Mouse (Mus musculus) embryonic facial prominence, embryonic 11.5 days (tissue): ENCODE measurements at regions not wholly inside any gene's neighbourhood (a gene's known extent, or its start where the extent isn't known, plus 50 kb on each side); places are given as distances from the start of the nearest gene placed in this dataset.

ENCODE experiments used
- ATAC-seq: fragments of 200-750 bp; cut with Nextera tagmentation; replicated peaks from 2 replicates; pipeline ENCODE4 v1.8.0; 2017; ENCODE audit warnings: low read depth; ENCODE audit not compliant: insufficient number of reproducible peaks, low FRiP score, low TSS enrichment
- DNase-seq: peaks from one replicate; pipeline ENCODE4 v3.0.0-alpha.2; 2015; ENCODE audit warnings: low spot score
- H3K27ac ChIP-seq: fragments of 300-500 bp; sonication (generic); replicated peaks from 2 replicates; pipeline ENCODE4 v1.5.1; 2014; ENCODE audit warnings: mild to moderate bottlenecking, low read depth, low read length, control low read depth
- H3K27me3 ChIP-seq: fragments of 300-500 bp; sonication (generic); 2 replicates; pipeline ENCODE4 v1.6.1; 2014; ENCODE audit warnings: mild to moderate bottlenecking, low read length, moderate library complexity, mixed read lengths; ENCODE audit not compliant: control insufficient read depth, insufficient read depth
- H3K36me3 ChIP-seq: fragments of 300-500 bp; sonication (generic); replicated peaks from 2 replicates; pipeline ENCODE4 v1.6.1; 2014; ENCODE audit warnings: low read depth, mild to moderate bottlenecking, low read length, moderate library complexity, mixed read lengths; ENCODE audit not compliant: control insufficient read depth, insufficient read depth
- H3K4me1 ChIP-seq: fragments of 300-500 bp; sonication (generic); 2 replicates; pipeline ENCODE4 v1.6.1; 2014; ENCODE audit warnings: low read length, mixed read lengths; ENCODE audit not compliant: control insufficient read depth, insufficient read depth
- H3K4me2 ChIP-seq: fragments of 300-500 bp; sonication (generic); 2 replicates; pipeline ENCODE4 v1.6.1; 2014; ENCODE audit warnings: low read depth, mild to moderate bottlenecking, control low read depth, low read length, moderate library complexity
- H3K4me3 ChIP-seq: fragments of 300-500 bp; sonication (generic); 2 replicates; pipeline ENCODE4 v1.5.1; 2014; ENCODE audit warnings: low read depth, low read length, control low read depth
- H3K9ac ChIP-seq: fragments of 300-500 bp; sonication (generic); replicated peaks from 2 replicates; pipeline ENCODE4 v1.6.1; 2014; ENCODE audit warnings: mild to moderate bottlenecking, control low read depth, low read length
- H3K9me3 ChIP-seq: fragments of 300-500 bp; sonication (generic); replicated peaks from 2 replicates; pipeline ENCODE4 v1.6.1; 2016; ENCODE audit warnings: mild to moderate bottlenecking, low read length, inconsistent platforms, mixed read lengths; ENCODE audit not compliant: control insufficient read depth
- WGBS: fragments of 180-500 bp; shearing (Covaris S2); extraction: QIAGEN DNeasy Blood & Tissue Kit; methylation state at CpG from one replicate; pipeline ENCODE4 v1.1.7; 2014; 5-methylcytosine and 5-hydroxymethylcytosine counted together

GRCm38 (mm10) chr7:70780742-70781332 is 414.3 kb upstream of the Nr2f2 start:
- 61% methylated on average over 2 of the region's 2 CpGs for WGBS
- Histone ChIP-seq H3K36me3 (no peaks in the 10 kb centered on the region), H3K27me3 (no peaks in the 10 kb centered on the region), H3K4me1 (no peaks in the 10 kb centered on the region), H3K4me2 (no peak overlapping the region), H3K27ac (no peak overlapping the region), H3K9ac (no peak overlapping the region), H3K9me3 (no peaks in the 10 kb centered on the region), H3K4me3 (no peak overlapping the region)
- DNase-seq (no peak), ATAC-seq (no peak)

- Histone ChIP-seq H3K36me3 (no peaks in the 10 kb centered on the region), H3K9ac (no peak overlapping the region), H3K4me3 (no peak overlapping the region), H3K9me3 (no peaks in the 10 kb centered on the region), H3K4me2 (no peak overlapping the region), H3K4me1 (no peaks in the 10 kb centered on the region), H3K27ac (no peak overlapping the region), H3K27me3 (no peaks in the 10 kb centered on the region)
- ATAC-seq (no peak), DNase-seq (no peak)
- 41% methylated on average over 4 of the region's 4 CpGs for WGBS
Measured at GRCm38 (mm10) chr7:70777763-70778162, 411.2 kb upstream of the Nr2f2 start.

GRCm38 (mm10) chr7:70769655-70770054 is 403.1 kb upstream of the Nr2f2 start:
- WGBS = 75% methylated on average over 6 of the region's 6 CpGs
- no peaks in the 10 kb centered on the region for H3K4me1 ChIP-seq
- no peaks in the 10 kb centered on the region for H3K27me3 ChIP-seq
- DNase-seq (no peak), ATAC-seq (no peak)
- no peak overlapping the region for H3K4me3 ChIP-seq
- H3K9ac ChIP-seq = no peak overlapping the region
- no peaks in the 10 kb centered on the region for H3K36me3 ChIP-seq
- no peaks in the 10 kb centered on the region for H3K9me3 ChIP-seq
- no peak overlapping the region for H3K27ac ChIP-seq
- H3K4me2 ChIP-seq = no peak overlapping the region

GRCm38 (mm10) chr7:70767697-70768096 is 401.2 kb upstream of the Nr2f2 start:
- Histone ChIP-seq H3K9me3 (no peaks in the 10 kb centered on the region), H3K4me3 (no peak overlapping the region), H3K4me2 (no peak overlapping the region), H3K4me1 (no peaks in the 10 kb centered on the region), H3K27ac (no peak overlapping the region), H3K27me3 (no peaks in the 10 kb centered on the region), H3K9ac (no peak overlapping the region), H3K36me3 (no peaks in the 10 kb centered on the region)
- 61% methylated on average over 5 of the region's 5 CpGs for WGBS
- no peak for ATAC-seq
- no peak for DNase-seq

GRCm38 (mm10) chr7:70756676-70757075 is 390.1 kb upstream of the Nr2f2 start:
- Histone ChIP-seq H3K27ac (no peak overlapping the region), H3K36me3 (no peaks in the 10 kb centered on the region), H3K27me3 (no peaks in the 10 kb centered on the region), H3K4me1 (no peaks in the 10 kb centered on the region), H3K4me2 (no peak overlapping the region), H3K4me3 (no peak overlapping the region), H3K9me3 (no peaks in the 10 kb centered on the region), H3K9ac (no peak overlapping the region)
- DNase-seq = no peak
- ATAC-seq = no peak
- 99% methylated on average over 3 of the region's 3 CpGs for WGBS

- Histone ChIP-seq H3K9me3 (no peaks in the 10 kb centered on the region), H3K9ac (no peak overlapping the region), H3K27me3 (no peaks in the 10 kb centered on the region), H3K4me1 (no peaks in the 10 kb centered on the region), H3K4me3 (no peak overlapping the region), H3K4me2 (no peak overlapping the region), H3K27ac (no peak overlapping the region), H3K36me3 (no peaks in the 10 kb centered on the region)
- ATAC-seq (no peak), DNase-seq (no peak)
- WGBS = 79% methylated on average over 1 of the region's 1 CpGs
Measured at GRCm38 (mm10) chr7:70754826-70755225, 388.3 kb upstream of the Nr2f2 start.

- H3K9me3 ChIP-seq = no peaks in the 10 kb centered on the region
- H3K4me1 ChIP-seq = no peaks in the 10 kb centered on the region
- no peak overlapping the region for H3K4me2 ChIP-seq
- no peak for DNase-seq
- no peak overlapping the region for H3K27ac ChIP-seq
- ATAC-seq = no peak
- H3K27me3 ChIP-seq = no peaks in the 10 kb centered on the region
- 66% methylated on average over 12 of the region's 12 CpGs for whole genome bisulfite sequencing
- no peaks in the 10 kb centered on the region for H3K36me3 ChIP-seq
- H3K4me3 ChIP-seq = no peak overlapping the region
- H3K9ac ChIP-seq = no peak overlapping the region
Measured at GRCm38 (mm10) chr7:70752802-70753218, 386.3 kb upstream of the Nr2f2 start.

- ATAC-seq = no peak
- Histone ChIP-seq H3K36me3 (no peaks in the 10 kb centered on the region), H3K4me1 (no peaks in the 10 kb centered on the region), H3K9ac (no peak overlapping the region), H3K4me3 (no peak overlapping the region), H3K27ac (no peak overlapping the region), H3K4me2 (no peak overlapping the region), H3K27me3 (no peaks in the 10 kb centered on the region), H3K9me3 (no peaks in the 10 kb centered on the region)
- peak; percentile 33 for DNase-seq
- 39% methylated on average over 3 of the region's 3 CpGs for WGBS
Measured at GRCm38 (mm10) chr7:70748884-70749283, 382.3 kb upstream of the Nr2f2 start.
